Mouse (Mus musculus) cerebellum, adult 2 months (tissue): ENCODE measurements around the gene Cdc14a. TPM values are rescaled to one million over a fixed set of nuclear protein-coding genes. Genes with fewer than 3 reads are reported as not detected.

Experiments
- DNase-seq, 2 experiments: peaks; one replicate each; pipeline ENCODE4 v3.0.0; 2021
- H3K27ac ChIP-seq: fragments of 200-500 bp; 2 replicates; pipeline ENCODE4 v1.5.1; 2012; ENCODE audit warnings: low read length, control low read depth, inconsistent platforms; ENCODE audit not compliant: insufficient read depth
- H3K27me3 ChIP-seq: fragments of 200-500 bp; 2 replicates; pipeline ENCODE4 v1.6.1; 2012; ENCODE audit warnings: inconsistent platforms, mild to moderate bottlenecking, low read length, moderate library complexity; ENCODE audit not compliant: control insufficient read depth, insufficient read depth
- H3K4me1 ChIP-seq: fragments of 200-500 bp; 2 replicates; pipeline ENCODE4 v1.6.1; 2011; ENCODE audit warnings: low read length; ENCODE audit not compliant: control insufficient read depth, insufficient read depth
- H3K4me3 ChIP-seq: fragments of 200-500 bp; replicated peaks from 2 replicates; pipeline ENCODE3; 2011; ENCODE audit warnings: mild to moderate bottlenecking, low read depth, low read length, control low read depth; ENCODE audit not compliant: insufficient read depth
- CTCF ChIP-seq: fragments of 200-500 bp; IDR thresholded peaks from 2 replicates; pipeline ENCODE4 v1.5.1; 2011; ENCODE audit warnings: low read depth, mild to moderate bottlenecking, control low read depth, low read length, moderate library complexity, borderline replicate concordance; ENCODE audit not compliant: insufficient read depth
- POLR2A ChIP-seq: fragments of 200-500 bp; IDR thresholded peaks from 2 replicates; pipeline ENCODE4 v1.6.1; 2011; ENCODE audit warnings: low read length, control low read depth, borderline replicate concordance; ENCODE audit not compliant: insufficient read depth
- WGBS: fragments of 180-500 bp; shearing (Covaris S2); methylation state at CpG from one replicate; pipeline ENCODE4 v1.1.7; 2018; 5-methylcytosine and 5-hydroxymethylcytosine counted together
- polyA plus RNA-seq: library from polyadenylated mRNA; depleted of rRNA; stranded (reverse); fragments of >200 nt; gene quantifications from 2 replicates; pipeline ENCODE4 v1.2.3, GENCODE M21; 2012

Gene Cdc14a
- polyA plus RNA-seq, 1 experiment, result 2.6 TPM

- 38% methylated on average over 7 of the region's 7 CpGs for WGBS
- DNase-seq, result no peak
- H3K27me3 ChIP-seq, result no peaks in the 10 kb centered on the region
- H3K4me3 ChIP-seq, result no peak overlapping the region
- no peak overlapping the region for H3K27ac ChIP-seq
- TF ChIP-seq POLR2A (no peak), CTCF (no peak)
- no peaks in the 10 kb centered on the region for H3K4me1 ChIP-seq
Measured at GRCm38 (mm10) chr3:116410051-116410450, 13.8 kb downstream of the Cdc14a start.

GRCm38 (mm10) chr3:116409486-116409885, 14.3 kb downstream of the Cdc14a start:
- TF ChIP-seq POLR2A (no peak), CTCF (no peak)
- Histone ChIP-seq H3K27ac (no peak overlapping the region), H3K4me3 (no peak overlapping the region), H3K27me3 (no peaks in the 10 kb centered on the region), H3K4me1 (no peaks in the 10 kb centered on the region)
- 85% methylated on average over 8 of the region's 8 CpGs for WGBS
- no peak for DNase-seq

- WGBS, result 63% methylated on average over 10 of the region's 10 CpGs
- no peak overlapping the region for H3K27ac ChIP-seq
- no peak overlapping the region for H3K4me3 ChIP-seq
- H3K4me1 ChIP-seq, result no peaks in the 10 kb centered on the region
- DNase-seq, result no peak
- TF ChIP-seq CTCF (no peak), POLR2A (no peak)
- no peaks in the 10 kb centered on the region for H3K27me3 ChIP-seq
Measured at GRCm38 (mm10) chr3:116408856-116409255, 15.0 kb downstream of the Cdc14a start.

GRCm38 (mm10) chr3:116405516-116405915, 18.3 kb downstream of the Cdc14a start:
- Histone ChIP-seq H3K27me3 (no peaks in the 10 kb centered on the region), H3K27ac (no peak overlapping the region), H3K4me3 (no peak overlapping the region), H3K4me1 (no peaks in the 10 kb centered on the region)
- 84% methylated on average over 9 of the region's 9 CpGs for WGBS
- no peak for DNase-seq
- TF ChIP-seq CTCF, result no peak
- TF ChIP-seq POLR2A, result no peak

GRCm38 (mm10) chr3:116401436-116401835, 22.4 kb downstream of the Cdc14a start:
- Histone ChIP-seq H3K4me3 (no peak overlapping the region), H3K27me3 (no peaks in the 10 kb centered on the region), H3K27ac (no peak overlapping the region), H3K4me1 (no peaks in the 10 kb centered on the region)
- no peak for DNase-seq
- TF ChIP-seq POLR2A, result no peak
- TF ChIP-seq CTCF, result no peak
- WGBS, result 85% methylated on average over 11 of the region's 11 CpGs

GRCm38 (mm10) chr3:116399349-116400090, 24.3 kb downstream of the Cdc14a start:
- WGBS, result 89% methylated on average over 22 of the region's 22 CpGs
- Histone ChIP-seq H3K27me3 (no peaks in the 10 kb centered on the region), H3K4me3 (no peak overlapping the region), H3K27ac (no peak overlapping the region), H3K4me1 (no peaks in the 10 kb centered on the region)
- TF ChIP-seq POLR2A (no peak), CTCF (no peak)
- DNase-seq, result no peak

- Histone ChIP-seq H3K4me1 (no peaks in the 10 kb centered on the region), H3K4me3 (no peak overlapping the region), H3K27me3 (no peaks in the 10 kb centered on the region), H3K27ac (no peak overlapping the region)
- 87% methylated on average over 10 of the region's 10 CpGs for WGBS
- no peak for DNase-seq
- TF ChIP-seq CTCF (no peak), POLR2A (no peak)
Measured at GRCm38 (mm10) chr3:116398543-116398942, 25.3 kb downstream of the Cdc14a start.

GRCm38 (mm10) chr3:116397976-116398375, 25.9 kb downstream of the Cdc14a start:
- 83% methylated on average over 7 of the region's 7 CpGs for WGBS

More at GRCm38 (mm10) chr3:116397976-116398375, 25.9 kb downstream of the Cdc14a start:
- TF ChIP-seq CTCF, result no peak
- TF ChIP-seq POLR2A, result no peak
- Histone ChIP-seq H3K4me3 (no peak overlapping the region), H3K27me3 (no peaks in the 10 kb centered on the region), H3K27ac (no peak overlapping the region), H3K4me1 (no peaks in the 10 kb centered on the region)
- no peak for DNase-seq
